Mouse (Mus musculus) heart, postnatal 4 days (tissue): ENCODE measurements around the gene Fbxl15. TPM values are rescaled to one million over a fixed set of nuclear protein-coding genes. Genes with fewer than 3 reads are reported as not detected.

Source experiments
- DNase-seq: peaks from one replicate; pipeline ENCODE4 v3.0.0; 2021
- microRNA-seq, 2 experiments: library from miRNA; unstranded; fragments of <30 nt; microRNA quantifications; one replicate each; pipeline ENCODE4 v1.2.0; 2021 to 2022
- total RNA-seq, 2 experiments: library from RNA; stranded (reverse); gene quantifications; 2 replicates each; pipeline ENCODE4 v1.2.3; 2021

Fbxl15 gene
- total RNA-seq, 2 experiments from 2014 or later: 5.5 to 7.2 TPM

DNA sequence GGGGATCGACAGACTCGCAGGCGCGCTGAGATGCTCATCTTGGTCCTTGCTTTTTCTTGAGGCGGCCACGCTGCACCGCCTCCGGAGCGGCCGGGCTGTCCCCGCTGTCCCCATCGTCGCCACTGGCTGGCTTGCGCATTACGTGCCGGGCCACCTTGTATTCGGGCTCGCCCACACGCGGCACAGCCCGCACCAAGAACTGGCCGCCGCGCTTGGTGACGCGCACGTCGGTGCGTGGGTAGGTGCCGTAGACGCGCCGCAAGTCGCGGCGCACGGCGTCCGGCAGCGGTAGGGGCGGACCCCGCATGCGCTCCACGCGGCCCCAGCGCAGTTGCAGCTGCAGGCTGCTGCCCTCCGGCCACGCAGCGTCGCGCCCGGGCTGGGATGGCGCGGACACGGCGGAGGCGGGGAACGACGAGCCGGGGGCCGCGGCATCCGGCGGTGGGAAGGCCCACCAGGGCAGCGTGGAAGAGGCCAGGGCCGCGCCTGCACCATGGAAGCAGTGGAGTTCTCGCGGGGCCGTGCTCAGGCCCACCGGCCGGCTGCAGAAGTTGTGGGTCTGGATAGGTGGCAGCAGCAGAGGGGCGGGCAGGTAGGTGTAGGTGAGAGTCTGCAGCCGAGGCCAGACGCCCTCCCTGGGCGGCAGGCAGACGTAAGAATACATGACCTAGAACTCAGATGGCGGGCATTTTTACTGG, 20.9 kb downstream of the Fbxl15 start:
- peak; percentile 78 for DNase-seq

DNA sequence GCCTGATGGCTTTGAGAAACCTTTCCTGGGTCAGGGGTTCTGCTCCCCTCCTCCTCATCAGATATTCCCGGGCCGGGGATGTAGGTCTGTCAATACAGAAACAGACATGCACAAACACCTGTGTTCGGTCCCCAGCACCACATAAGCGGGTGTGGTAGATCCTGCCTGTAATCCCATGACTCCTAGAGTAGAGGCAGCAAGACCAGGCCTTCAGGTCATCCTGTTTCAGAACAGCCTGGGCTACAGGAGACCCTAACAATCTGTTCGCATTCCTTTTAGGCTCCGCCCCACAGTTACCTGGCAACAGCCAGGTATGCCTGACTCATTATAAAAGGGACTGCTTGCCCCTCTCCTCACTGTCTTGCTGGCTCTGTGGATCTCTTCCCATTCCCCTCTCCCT, 21.6 kb downstream of the Fbxl15 start:
- no peak for DNase-seq

DNA sequence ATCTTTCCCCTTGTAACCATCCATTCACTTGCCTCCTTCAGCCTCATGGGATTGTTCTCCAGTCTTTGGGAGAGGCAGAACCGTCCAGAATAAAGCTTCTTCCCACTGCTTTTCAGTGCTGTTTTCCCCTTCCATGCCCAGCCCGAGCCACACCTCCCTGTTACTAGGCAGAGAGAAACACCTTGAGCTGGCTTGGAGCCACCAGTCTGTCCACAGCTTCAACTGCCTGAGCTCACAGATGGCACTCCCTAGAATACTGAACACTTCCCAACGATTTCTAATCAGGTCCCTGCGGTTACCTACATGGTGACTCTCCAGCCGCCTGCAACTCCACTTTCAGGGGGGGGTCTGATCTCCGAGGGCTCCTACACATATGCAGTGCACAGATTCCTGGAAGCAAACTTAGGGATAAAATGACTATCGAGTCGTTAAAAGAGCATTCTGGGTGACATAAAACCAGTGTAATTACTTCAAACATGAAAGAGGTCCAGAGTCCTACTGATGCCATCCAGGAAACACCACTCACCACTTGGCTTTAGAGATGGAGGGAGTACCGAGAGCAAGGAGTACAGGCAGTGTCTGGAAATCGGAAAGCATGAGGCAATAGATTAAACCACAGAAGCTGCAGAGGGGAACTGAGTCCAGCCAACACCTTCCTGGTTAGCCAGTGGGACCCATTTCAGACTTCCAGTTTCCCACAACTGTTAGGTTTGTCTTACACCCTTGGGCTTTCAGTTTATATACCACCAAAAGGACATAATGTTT, 22.4 kb downstream of the Fbxl15 start, which contains the start of gene 2310034G01Rik:
TSS of gene 2310034G01Rik (minus strand) at position 135 of the 765 bp plus-strand sequence.
- no peak for DNase-seq

DNA sequence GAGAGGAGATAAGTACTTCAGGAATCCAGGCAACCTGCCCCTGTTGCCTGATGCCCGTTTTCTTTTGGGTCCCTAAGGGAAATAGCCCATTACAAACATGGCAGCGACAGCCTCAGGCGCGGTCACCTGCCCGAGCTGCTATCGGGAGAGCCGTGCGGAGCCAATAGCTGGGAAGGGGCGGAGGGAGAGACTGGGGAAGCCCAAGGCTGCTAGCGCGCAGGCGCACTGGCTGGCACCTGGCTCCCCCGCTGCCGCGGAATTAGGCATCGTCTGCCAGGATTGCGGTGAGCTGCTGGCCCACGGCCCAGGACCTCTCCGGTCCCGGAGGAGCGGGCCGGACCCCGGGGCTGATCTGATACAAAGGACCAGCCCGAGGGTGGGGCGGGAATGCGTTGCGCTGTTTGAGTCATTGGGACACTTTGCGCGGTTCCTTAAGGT, 28.7 kb downstream of the Fbxl15 start:
- DNase-seq: peak; percentile 86

DNA sequence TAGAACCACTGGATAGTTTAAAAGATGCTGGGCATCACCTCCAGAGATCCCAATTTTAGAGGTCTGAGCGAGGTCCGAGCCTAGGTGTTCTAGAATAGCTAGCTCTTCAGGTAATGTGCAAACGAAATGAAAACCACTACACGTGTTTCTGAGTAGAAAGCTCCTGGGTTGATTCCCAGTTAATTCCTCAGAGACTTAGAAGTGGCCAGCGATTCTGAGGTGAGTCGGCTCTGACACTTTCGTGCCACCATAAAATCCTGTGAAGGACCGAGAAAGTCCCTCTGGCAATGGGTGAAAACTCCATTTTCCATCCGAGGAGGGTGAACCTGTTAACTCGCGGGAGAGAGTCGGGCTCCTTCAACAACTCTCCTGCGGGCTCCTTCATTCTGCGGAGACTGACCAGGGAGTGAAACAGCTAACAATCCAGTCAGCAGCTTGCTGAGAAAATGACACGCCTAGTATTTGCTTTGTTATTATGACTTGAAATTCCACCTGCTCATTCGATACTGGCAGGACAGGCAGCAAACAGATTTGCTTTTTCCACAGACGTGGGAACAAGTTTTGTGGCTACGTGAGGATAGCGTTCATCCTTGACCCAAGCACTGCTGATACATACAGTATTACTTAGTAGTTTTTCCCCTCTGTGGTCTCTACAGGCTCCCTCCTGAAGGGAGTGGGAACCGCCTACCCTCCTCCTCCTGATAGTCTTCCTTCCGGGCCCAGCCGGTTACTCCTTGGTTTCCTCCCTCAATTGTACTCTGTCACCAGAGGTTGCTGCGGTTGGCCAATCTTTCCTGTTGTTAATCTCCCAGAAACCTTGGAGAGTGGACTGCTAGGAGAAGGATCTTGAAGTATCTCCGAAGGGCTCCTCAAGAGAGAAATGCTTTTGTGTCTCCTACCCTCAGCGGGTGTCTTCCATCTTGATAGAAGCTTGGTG, 29.6 kb downstream of the Fbxl15 start:
- DNase-seq: peak; percentile 39

DNA sequence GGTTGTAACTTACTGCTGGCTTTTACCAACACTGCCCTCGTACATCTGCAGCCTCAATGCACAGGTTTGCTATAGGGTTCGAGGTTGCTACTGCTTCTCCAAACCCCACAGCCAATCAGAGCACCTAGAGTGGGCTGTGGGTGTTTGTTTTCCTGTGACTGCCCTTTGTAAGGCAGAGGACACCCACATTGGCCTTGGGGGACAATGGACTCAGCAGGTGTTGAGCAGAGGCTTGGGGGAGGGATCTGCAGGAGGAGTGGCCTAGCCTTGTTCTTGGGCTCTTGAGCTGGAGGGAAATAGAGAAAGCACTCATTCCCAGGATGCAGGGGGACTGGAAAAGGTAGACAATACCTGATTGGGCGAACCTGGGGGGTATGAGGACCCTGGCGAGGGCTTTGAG, 30.4 kb downstream of the Fbxl15 start:
- no peak for DNase-seq

DNA sequence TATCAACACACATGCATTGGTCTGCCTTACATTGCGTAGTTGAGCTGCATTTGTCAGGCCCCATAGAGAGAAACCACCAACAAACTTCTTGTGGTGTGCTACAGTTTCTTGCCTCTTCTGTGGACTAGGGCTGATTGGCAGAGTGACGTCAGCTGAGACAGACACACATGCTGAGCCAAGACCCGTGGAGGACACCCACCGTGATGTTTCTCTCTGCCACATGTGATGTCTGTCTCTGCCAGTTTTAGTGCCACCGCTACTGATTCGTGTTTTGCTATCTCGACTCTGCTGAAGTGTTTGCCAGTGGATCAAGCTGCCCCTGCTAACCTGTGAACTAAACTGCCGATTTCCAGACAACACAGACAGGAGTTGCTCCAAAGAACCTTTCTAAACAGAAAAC, 34.1 kb downstream of the Fbxl15 start:
- DNase-seq: no peak

DNA sequence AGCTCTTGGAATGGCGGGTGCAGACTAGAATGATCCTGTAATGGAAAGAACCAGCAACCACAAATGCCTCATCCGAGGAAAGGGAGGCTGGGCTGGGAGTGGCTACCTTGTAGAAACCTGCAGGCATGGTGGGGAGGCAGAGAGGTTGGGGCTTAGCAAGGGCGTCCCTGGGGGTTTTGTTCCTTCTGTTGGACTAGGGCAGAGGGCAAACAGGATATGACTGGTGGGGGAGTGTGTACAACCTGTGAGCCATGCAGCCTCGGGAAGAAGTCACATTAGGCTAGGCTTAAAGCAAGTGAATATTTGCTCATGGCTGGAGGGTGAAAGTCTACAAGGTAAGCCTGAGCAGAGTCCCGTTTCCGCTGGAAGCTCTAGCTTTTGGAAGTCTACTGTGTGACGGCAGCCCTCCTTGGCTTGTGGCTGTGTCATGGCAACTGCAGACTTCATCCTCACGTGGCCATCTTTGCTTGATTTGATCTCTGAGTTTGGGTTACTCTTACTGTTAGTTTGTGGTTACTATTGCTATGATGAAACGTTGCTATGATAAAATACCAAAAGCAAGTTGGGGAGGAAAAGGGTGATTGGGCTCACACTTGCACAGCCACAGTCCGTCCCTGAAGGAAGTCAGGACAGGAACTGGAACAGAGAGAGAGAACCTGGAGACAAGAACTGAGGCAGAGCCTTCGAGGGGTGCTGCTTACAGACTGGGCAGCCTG, 35.5 kb downstream of the Fbxl15 start:
- no peak for DNase-seq

DNA sequence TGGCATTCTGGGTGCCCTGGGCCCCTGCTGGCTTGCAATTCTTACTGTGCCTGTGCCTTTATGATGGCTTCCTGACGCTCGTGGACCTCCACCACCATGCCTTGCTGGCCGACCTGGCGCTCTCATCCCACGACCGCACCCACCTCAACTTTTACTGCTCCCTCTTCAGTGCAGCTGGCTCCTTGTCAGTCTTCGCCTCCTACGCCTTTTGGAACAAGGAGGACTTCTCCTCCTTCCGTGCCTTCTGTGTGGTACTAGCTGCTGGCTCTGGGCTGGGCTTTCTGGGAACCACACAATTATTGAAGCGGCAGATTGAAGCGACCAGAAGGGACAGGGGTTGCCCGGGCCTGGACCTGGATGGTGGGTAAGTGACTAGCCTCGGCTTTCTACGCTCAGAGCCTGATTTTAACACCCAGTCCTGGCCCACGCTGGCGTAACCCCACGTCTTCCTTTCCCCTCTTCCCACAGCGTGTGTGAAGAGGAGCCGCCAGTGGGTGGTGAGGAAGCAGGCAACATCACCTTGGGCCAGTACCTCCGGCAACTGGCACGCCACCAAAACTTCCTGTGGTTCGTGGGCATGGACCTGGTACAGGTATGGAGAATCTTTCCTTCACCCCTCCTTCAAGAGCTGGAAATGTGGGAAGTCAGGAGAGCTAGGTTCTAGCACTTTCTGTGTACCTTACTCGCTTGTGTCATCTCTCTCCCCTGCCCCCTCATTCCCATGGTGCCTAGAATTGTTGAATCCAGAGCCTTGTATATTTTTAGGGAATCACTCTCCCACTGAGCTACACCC, 40.0 kb downstream of the Fbxl15 start:
- DNase-seq: no peak

DNA sequence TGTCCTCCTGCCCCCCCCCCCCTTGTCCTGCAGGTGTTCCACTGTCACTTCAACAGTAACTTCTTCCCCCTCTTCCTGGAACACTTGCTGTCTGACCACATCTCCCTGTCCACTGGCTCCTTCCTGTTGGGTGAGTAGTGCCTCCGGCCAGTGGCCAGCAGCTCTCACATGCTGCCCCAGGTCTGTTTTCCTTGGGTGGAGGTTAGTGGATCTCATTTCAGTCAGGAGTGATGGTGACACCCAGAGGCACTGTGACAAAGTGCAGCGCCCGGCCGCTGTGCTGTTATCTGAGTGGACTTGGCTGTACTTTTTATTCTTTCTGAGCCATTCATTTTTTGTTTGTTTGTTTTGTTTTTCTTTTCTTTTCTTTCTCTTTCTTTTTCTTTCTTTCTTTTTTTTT, 41.2 kb downstream of the Fbxl15 start:
- DNase-seq: peak; percentile 79

DNA sequence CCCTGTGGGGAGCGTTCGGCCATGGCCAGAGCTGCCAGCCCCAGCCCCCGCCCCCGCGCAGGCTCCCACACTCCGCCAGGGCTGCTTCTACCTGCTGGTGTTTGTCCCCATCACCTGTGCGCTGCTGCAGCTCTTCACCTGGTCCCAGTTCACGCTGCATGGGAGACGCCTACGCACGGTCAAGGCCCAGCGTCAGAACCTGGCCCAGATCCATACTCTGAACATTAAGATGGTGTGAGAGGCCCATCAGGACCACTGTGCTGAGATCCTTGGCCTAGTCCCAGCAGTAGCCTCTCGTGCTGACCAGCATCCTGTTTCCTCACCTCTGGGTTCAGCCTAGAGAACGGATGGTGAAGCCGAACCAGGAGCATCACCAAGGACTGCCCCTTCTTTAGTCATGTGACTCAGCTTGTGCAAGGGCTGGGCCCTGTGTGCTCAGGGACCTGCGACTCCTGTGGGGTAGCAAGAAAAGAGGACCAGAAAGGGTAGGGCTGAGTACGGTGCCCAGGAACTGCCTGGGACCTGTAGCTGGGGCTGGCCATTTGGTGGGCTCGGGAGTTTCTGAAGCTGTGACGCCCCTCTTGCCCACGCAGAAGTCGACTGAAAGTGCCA, 46.6 kb downstream of the Fbxl15 start:
- no peak for DNase-seq

DNA sequence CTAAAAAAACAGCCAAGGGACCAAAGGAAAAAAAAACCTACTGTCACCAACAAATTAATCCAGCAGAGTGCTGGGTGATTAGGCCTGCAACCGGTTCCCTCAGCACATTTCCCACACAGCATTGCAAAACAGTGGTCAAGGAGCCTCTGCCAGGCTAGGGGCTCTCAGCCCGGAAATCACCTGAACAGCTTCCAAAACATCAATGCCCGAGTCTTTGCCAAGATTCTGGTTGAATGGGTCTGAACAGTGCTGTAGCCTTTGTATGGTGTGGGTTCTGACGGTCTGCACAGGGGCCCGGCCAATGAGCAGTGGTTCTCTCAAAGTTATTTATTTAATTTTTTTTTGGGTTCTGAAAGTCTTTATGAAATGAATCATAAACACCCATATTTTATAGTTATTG, 47.5 kb downstream of the Fbxl15 start:
- DNase-seq: no peak

DNA sequence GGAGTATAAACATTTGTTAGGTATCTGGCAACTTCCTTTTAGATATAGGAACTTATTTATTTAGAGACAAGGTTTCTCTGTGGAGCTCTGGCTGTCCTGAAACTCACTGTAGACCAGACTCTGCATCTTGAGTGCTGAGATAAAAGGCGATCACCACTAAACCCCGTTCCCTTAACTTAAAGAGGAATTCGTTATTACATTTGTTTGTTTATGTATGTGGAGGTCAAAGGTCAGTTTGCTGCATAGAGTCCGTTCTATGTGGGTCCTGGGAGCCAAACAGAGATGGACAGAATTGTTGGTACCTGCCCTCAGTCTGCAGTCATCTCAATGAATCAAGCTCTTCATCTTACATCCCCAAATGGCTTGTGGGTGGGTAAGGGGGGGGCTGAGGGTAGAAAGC, 47.9 kb downstream of the Fbxl15 start:
- no peak for DNase-seq

Small RNA genes within 50 kb of the gene (microRNA-seq; reads per million reads assigned to microRNA genes)
- gene Mir146b: 0 reads per million in 2 experiments

Other genes starting within 250 kb of the Fbxl15 start
- not detected for gene Elovl3, start 196.3 kb upstream of the Fbxl15 start, total RNA-seq
- not detected for gene Pitx3, start 179.9 kb upstream of the Fbxl15 start, total RNA-seq
- 10 to 100 TPM; 57.6 to 58.3 TPM for gene Gbf1, start 175.7 kb upstream of the Fbxl15 start, total RNA-seq
- gene Nfkb2, start 23.9 kb upstream of the Fbxl15 start, total RNA-seq: 10 to 100 TPM; 15.1 to 15.2 TPM
- 1 to 10 TPM; 1.7 to 2.1 TPM for gene Psd, start 1.0 kb upstream of the Fbxl15 start, total RNA-seq
- gene Cuedc2, start 10.5 kb downstream of the Fbxl15 start, total RNA-seq: 100 to 1,000 TPM in 1 of 2 experiments, 10 to 100 TPM in 1; 98.8 to 108 TPM
- 1 to 10 TPM; 3.1 to 4.2 TPM for gene Mfsd13a, start 12.9 kb downstream of the Fbxl15 start, total RNA-seq
- gene 2310034G01Rik, start 22.1 kb downstream of the Fbxl15 start, total RNA-seq: under 1 TPM in 1 of 2 experiments, not detected in 1; 0.18 TPM
- gene Actr1a, start 67.6 kb downstream of the Fbxl15 start, total RNA-seq: 100 to 1,000 TPM; 126 to 130 TPM
- 10 to 100 TPM; 17.0 to 19.1 TPM for gene Sufu, start 68.7 kb downstream of the Fbxl15 start, total RNA-seq
- gene Trim8, start 173.5 kb downstream of the Fbxl15 start, total RNA-seq: 10 to 100 TPM; 50.1 to 53.8 TPM
- gene Arl3, start 245.0 kb downstream of the Fbxl15 start, total RNA-seq: 10 to 100 TPM; 29.6 to 31.1 TPM
- 1 to 10 TPM; 4.6 to 6.4 TPM for gene Sfxn2, start 245.2 kb downstream of the Fbxl15 start, total RNA-seq